Mouse (Mus musculus) limb, embryonic 14.5 days (tissue): ENCODE data around the gene Spata46. TPM values are rescaled to one million over a fixed set of nuclear protein-coding genes. Genes with fewer than 3 reads are reported as not detected.

Source experiments
- ATAC-seq: fragments of 200-750 bp; cut with Nextera tagmentation; 2 replicates; pipeline ENCODE4 v1.8.0; 2017; ENCODE audit warnings: low read depth, moderate number of reproducible peaks, moderate TSS enrichment; ENCODE audit not compliant: low FRiP score
- DNase-seq: peaks from one replicate; pipeline ENCODE4 v3.0.0-alpha.2; 2015; ENCODE audit warnings: low spot score
- H3K27ac ChIP-seq: fragments of 300-500 bp; sonication (generic); replicated peaks from 2 replicates; pipeline ENCODE4 v1.5.1; 2014; ENCODE audit warnings: low read depth, mild to moderate bottlenecking, low read length, moderate library complexity, mixed read lengths
- H3K27me3 ChIP-seq: fragments of 300-500 bp; sonication (generic); 2 replicates; pipeline ENCODE4 v1.6.1; 2014; ENCODE audit warnings: low read length, mixed read lengths; ENCODE audit not compliant: control insufficient read depth, insufficient read depth
- H3K36me3 ChIP-seq: fragments of 300-500 bp; sonication (generic); 2 replicates; pipeline ENCODE4 v1.6.1; 2014; ENCODE audit warnings: mild to moderate bottlenecking, low read length, moderate library complexity, mixed read lengths; ENCODE audit not compliant: control insufficient read depth, insufficient read depth
- H3K4me1 ChIP-seq: fragments of 300-500 bp; sonication (generic); 2 replicates; pipeline ENCODE4 v1.6.1; 2014; ENCODE audit warnings: antibody characterized with exemption, low read length, mixed read lengths; ENCODE audit not compliant: control insufficient read depth, insufficient read depth
- H3K4me2 ChIP-seq: fragments of 300-500 bp; sonication (generic); replicated peaks from 2 replicates; pipeline ENCODE4 v1.6.1; 2014; ENCODE audit warnings: low read depth, mild to moderate bottlenecking, low read length, moderate library complexity; ENCODE audit not compliant: severe bottlenecking
- H3K4me3 ChIP-seq: fragments of 300-500 bp; sonication (generic); replicated peaks from 2 replicates; pipeline ENCODE4 v1.5.1; 2014; ENCODE audit warnings: low read length
- H3K9ac ChIP-seq: fragments of 300-500 bp; sonication (generic); 2 replicates; pipeline ENCODE4 v1.6.1; 2014; ENCODE audit warnings: mild to moderate bottlenecking, low read depth, low read length, moderate library complexity; ENCODE audit not compliant: severe bottlenecking
- H3K9me3 ChIP-seq: fragments of 300-500 bp; sonication (generic); 2 replicates; pipeline ENCODE4 v1.6.1; 2016; ENCODE audit warnings: low read length; ENCODE audit not compliant: control insufficient read depth
- POLR2A ChIP-seq: fragments of 200-500 bp; IDR thresholded peaks from 2 replicates; pipeline ENCODE4 v1.8.0; 2012; ENCODE audit warnings: inconsistent platforms, mild to moderate bottlenecking, moderate library complexity, borderline replicate concordance; ENCODE audit not compliant: insufficient read depth, insufficient read length; ENCODE audit errors: extremely low read depth
- WGBS: fragments of 180-500 bp; shearing (Covaris S2); extraction: QIAGEN DNeasy Blood & Tissue Kit; methylation state at CpG from one replicate; pipeline ENCODE4 v1.1.7; 2014; 5-methylcytosine and 5-hydroxymethylcytosine counted together
- polyA plus RNA-seq, 2 experiments: library from polyadenylated mRNA; depleted of rRNA in 1 of 2; stranded (reverse) in 1 of 2; unstranded in 1 of 2; fragments of >200 nt; fragmentation: Nextera tagmentation in 1 of 2; extraction: Ambion mirVana in 1 of 2; gene quantifications; 2 replicates each; pipeline versions ENCODE4 v1.2.1 to v1.2.3; 2012 to 2014

Gene Spata46
- polyA plus RNA-seq, 2 experiments = 0.92 TPM; not detected in 1

GRCm38 (mm10) chr1:170353335-170353734 lies 44.7 kb downstream of the Spata46 start:
- Histone ChIP-seq H3K27ac (no peak overlapping the region), H3K36me3 (no peaks in the 10 kb centered on the region), H3K9me3 (no peaks in the 10 kb centered on the region), H3K27me3 (no peaks in the 10 kb centered on the region), H3K4me2 (no peak overlapping the region), H3K9ac (no peak overlapping the region), H3K4me3 (no peak overlapping the region), H3K4me1 (no peaks in the 10 kb centered on the region)
- no peak for ATAC-seq
- 56% methylated on average over 3 of the region's 3 CpGs for whole genome bisulfite sequencing
- TF ChIP-seq POLR2A = no peak
- no peak for DNase-seq

- Histone ChIP-seq H3K4me1 (no peaks in the 10 kb centered on the region), H3K36me3 (no peaks in the 10 kb centered on the region), H3K9ac (no peak overlapping the region), H3K27me3 (no peaks in the 10 kb centered on the region), H3K4me3 (no peak overlapping the region), H3K9me3 (no peaks in the 10 kb centered on the region), H3K4me2 (no peak overlapping the region), H3K27ac (no peak overlapping the region)
- no peak for TF ChIP-seq POLR2A
- WGBS = 69% methylated on average over 10 of the region's 10 CpGs
- DNase-seq = no peak
- ATAC-seq = no peak
Measured at GRCm38 (mm10) chr1:170360183-170360915, 51.7 kb downstream of the Spata46 start.

Other genes starting within 250 kb of the Spata46 start
- 64.1 and 68.2 TPM in 2 replicates for gene Ddr2, start 198.0 kb upstream of the Spata46 start, polyA plus RNA-seq (2012; rRNA removed)
- gene Ddr2, start 198.0 kb upstream of the Spata46 start, polyA plus RNA-seq (2014; fragmentation: Nextera tagmentation; extraction: Ambion mirVana) = 86.7 and 100.0 TPM in 2 replicates
- 41.6 and 50.5 TPM in 2 replicates for gene Uap1, start 133.8 kb upstream of the Spata46 start, polyA plus RNA-seq (2012; rRNA removed)
- gene Uap1, start 133.8 kb upstream of the Spata46 start, polyA plus RNA-seq (2014; fragmentation: Nextera tagmentation; extraction: Ambion mirVana) = 76.4 and 77.8 TPM in 2 replicates
- gene Uhmk1, start 93.4 kb upstream of the Spata46 start, polyA plus RNA-seq (2012; rRNA removed) = 15.4 and 17.3 TPM in 2 replicates
- gene Uhmk1, start 93.4 kb upstream of the Spata46 start, polyA plus RNA-seq (2014; fragmentation: Nextera tagmentation; extraction: Ambion mirVana) = 10.3 and 10.5 TPM in 2 replicates
- gene Sh2d1b2, start 76.1 kb upstream of the Spata46 start, polyA plus RNA-seq (2012; rRNA removed) = not detected in 2 replicates
- not detected in 2 replicates for gene Sh2d1b2, start 76.1 kb upstream of the Spata46 start, polyA plus RNA-seq (2014; fragmentation: Nextera tagmentation; extraction: Ambion mirVana)
- 0.12 and 0.13 TPM in 2 replicates for gene Sh2d1b1, start 31.5 kb upstream of the Spata46 start, polyA plus RNA-seq (2012; rRNA removed)
- 0.11 and 0.18 TPM in 2 replicates for gene Sh2d1b1, start 31.5 kb upstream of the Spata46 start, polyA plus RNA-seq (2014; fragmentation: Nextera tagmentation; extraction: Ambion mirVana)
- gene Gm7694, start 2.5 kb upstream of the Spata46 start, polyA plus RNA-seq (2012; rRNA removed) = 8.6 and 10.1 TPM in 2 replicates
- 3.9 and 4.1 TPM in 2 replicates for gene Gm7694, start 2.5 kb upstream of the Spata46 start, polyA plus RNA-seq (2014; fragmentation: Nextera tagmentation; extraction: Ambion mirVana)